Mouse (Mus musculus): ENCODE data around the gene Pdcd6ip. TPM values are rescaled to one million over a fixed set of nuclear protein-coding genes. Genes with fewer than 3 reads are reported as not detected.

Pdcd6ip gene
- 80.0 and 81.9 TPM in 2 replicates for polyA plus RNA-seq (2014; fragmentation: Nextera tagmentation; extraction: Ambion mirVana)

DNA sequence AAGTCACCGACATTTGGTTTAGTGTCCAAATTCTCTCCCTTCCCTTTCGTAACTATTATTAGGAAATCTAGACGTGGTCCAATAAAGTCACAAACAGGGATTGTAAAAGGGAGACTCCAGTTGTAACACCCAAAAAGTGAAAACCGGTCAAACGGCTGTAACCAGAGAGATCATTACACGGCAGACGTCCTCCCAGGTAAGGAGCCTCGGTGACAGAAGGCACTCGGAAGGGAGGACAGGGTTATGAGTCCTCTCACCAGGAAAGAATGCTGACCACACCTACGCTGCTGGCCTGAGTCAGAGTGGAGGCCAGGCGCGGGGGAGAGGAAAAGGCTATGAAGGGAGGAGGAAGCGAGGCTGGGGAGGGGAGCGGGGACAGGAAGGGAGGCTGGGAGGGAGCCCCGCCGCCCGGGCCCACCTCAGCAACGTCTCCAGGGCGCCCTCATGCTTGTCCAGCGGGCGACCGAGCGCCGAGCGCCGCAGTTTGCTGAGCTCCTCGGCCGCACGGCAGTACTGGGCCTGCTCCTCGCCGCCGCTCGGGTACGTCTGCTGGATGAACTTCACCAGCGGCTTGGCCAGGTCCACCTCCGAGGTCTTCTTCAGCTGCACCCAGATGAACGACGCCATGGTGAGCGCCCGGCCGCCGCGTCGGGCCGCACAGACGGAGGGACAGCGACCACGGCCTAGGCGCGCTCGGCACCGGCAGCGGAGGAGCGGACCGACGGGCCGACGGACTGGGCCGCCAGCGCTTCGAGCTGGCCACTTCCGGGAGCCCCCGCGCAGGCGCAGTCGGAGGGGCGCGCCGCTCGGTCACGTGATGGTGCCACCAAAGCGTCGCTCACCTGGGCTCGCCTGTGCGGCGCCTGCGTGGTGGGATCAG, at the start of gene Pdcd6ip:
TSS of gene Pdcd6ip (minus strand) at position 779 of the 880 bp plus-strand sequence.
- Histone ChIP-seq H3K36me3 (ENCODE audit: control insufficient read depth, insufficient read depth, low read length) (no peaks in the 10 kb centered on the region), H3K27me3 (ENCODE audit: control insufficient read depth, insufficient read depth, low read length) (no peaks in the 10 kb centered on the region), H3K4me2 (replicated peaks; ENCODE audit: low read depth, low read length) (peak within 1 kb of the TSS; percentile 85), H3K27ac (ENCODE audit: low read length) (peak within 1 kb of the TSS; percentile 90), H3K4me3 (ENCODE audit: low read depth, low read length) (peak within 1 kb of the TSS; percentile 98), H3K9ac (replicated peaks; ENCODE audit: low read depth, low read length) (peak within 1 kb of the TSS; percentile 91), H3K4me1 (ENCODE audit: control insufficient read depth, insufficient read depth, low read length) (peaks cover 20% of the 10 kb centered on the region), H3K9me3 (ENCODE audit: control insufficient read depth, low read depth, low read length) (no peaks in the 10 kb centered on the region)
- 1% methylated on average over 75 of the region's 77 CpGs for WGBS
- peak; percentile 91 for ATAC-seq (ENCODE audit: insufficient number of reproducible peaks, insufficient read depth, low FRiP score, low read depth)

DNA sequence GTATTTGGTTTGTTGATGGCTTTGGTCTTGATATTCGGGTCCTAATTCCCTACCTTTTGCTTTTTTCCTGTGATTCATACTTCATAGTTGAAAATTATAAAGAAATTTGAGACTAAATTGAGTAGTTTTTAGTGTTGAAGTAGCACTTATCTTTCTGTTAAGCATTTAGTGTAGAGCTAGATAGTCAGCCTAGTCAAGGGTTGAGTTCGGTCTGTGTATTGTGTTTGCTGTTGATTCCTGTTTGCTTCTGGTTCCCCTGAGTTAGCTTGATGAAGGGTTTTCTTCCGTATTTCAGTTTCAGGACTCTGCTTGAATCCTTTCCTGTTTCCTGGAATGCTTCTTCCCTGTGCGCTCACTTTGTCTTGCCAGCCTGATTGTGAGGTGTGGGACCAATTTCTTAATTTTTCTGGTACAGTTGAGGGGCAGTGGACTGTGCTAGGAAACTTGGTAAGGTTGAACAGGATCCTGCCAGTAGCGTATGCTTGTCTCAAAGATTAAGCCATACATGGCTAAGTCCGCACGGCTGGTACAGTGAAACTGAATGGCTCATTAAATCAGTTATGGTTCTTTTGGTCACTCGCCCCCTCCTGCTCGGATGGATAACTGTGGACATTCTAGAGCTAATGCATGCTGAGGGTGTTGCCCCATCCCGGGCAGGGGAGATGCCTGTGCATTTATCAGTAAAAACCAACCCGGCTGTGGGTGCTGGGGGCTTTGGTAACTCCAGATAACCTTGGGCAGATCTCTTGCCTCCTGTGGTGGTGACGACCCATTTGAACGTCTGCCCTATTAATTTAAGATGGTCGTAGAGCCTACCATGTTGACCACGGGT, 48.0 kb upstream of the Pdcd6ip start:
- no peak overlapping the region for H3K27ac ChIP-seq (ENCODE audit: low read length)
- WGBS = 84% methylated on average over 15 of the region's 15 CpGs
- H3K27me3 ChIP-seq (ENCODE audit: control insufficient read depth, insufficient read depth, low read length) = no peaks in the 10 kb centered on the region
- no peak overlapping the region for H3K4me2 ChIP-seq (replicated peaks; ENCODE audit: low read depth, low read length)
- H3K36me3 ChIP-seq (ENCODE audit: control insufficient read depth, insufficient read depth, low read length) = no peaks in the 10 kb centered on the region
- 0 out of 2 replicates have a peak, but pooled peaks cover 2% of the 10 kb centered on the region for H3K4me1 ChIP-seq (ENCODE audit: control insufficient read depth, insufficient read depth, low read length)
- H3K9ac ChIP-seq (replicated peaks; ENCODE audit: low read depth, low read length) = no peak overlapping the region
- no peaks in the 10 kb centered on the region for H3K9me3 ChIP-seq (ENCODE audit: control insufficient read depth, low read depth, low read length)
- no peak overlapping the region for H3K4me3 ChIP-seq (ENCODE audit: low read depth, low read length)
- peak; percentile 58; the same call in 1 of the 2 replicates for ATAC-seq (ENCODE audit: insufficient number of reproducible peaks, insufficient read depth, low FRiP score, low read depth)

DNA sequence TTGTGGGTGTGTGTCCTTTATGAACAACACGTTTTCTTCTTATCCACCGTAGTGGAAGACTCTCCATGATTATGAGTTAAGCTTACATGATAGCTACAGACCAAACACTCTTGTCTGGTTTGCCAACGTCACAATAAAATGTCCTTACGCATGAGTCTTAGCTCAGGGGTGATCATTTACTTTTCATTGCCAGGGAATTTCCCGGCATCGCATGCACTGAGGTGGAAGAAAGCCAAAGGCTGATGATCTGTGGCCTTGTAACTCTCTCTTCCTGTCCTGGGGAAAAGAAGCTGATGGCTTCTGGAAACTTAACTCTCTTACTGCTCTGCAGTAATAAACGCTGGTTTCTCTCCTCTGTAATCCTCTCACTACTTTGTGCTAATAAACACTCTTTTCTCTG, 41.3 kb upstream of the Pdcd6ip start:
- WGBS = 64% methylated on average over 7 of the region's 7 CpGs
- no peak overlapping the region for H3K4me3 ChIP-seq (ENCODE audit: low read depth, low read length)
- no peak for ATAC-seq (ENCODE audit: insufficient number of reproducible peaks, insufficient read depth, low FRiP score, low read depth)
- H3K27me3 ChIP-seq (ENCODE audit: control insufficient read depth, insufficient read depth, low read length) = no peaks in the 10 kb centered on the region
- no peak overlapping the region for H3K9ac ChIP-seq (replicated peaks; ENCODE audit: low read depth, low read length)
- no peak overlapping the region for H3K4me2 ChIP-seq (replicated peaks; ENCODE audit: low read depth, low read length)
- no peak overlapping the region for H3K27ac ChIP-seq (ENCODE audit: low read length)
- no peaks in the 10 kb centered on the region; the same call in 1 of the 2 replicates for H3K36me3 ChIP-seq (ENCODE audit: control insufficient read depth, insufficient read depth, low read length)
- 0 out of 2 replicates have a peak, but pooled peaks cover 2% of the 10 kb centered on the region for H3K4me1 ChIP-seq (ENCODE audit: control insufficient read depth, insufficient read depth, low read length)
- H3K9me3 ChIP-seq (ENCODE audit: control insufficient read depth, low read depth, low read length) = no peaks in the 10 kb centered on the region

DNA sequence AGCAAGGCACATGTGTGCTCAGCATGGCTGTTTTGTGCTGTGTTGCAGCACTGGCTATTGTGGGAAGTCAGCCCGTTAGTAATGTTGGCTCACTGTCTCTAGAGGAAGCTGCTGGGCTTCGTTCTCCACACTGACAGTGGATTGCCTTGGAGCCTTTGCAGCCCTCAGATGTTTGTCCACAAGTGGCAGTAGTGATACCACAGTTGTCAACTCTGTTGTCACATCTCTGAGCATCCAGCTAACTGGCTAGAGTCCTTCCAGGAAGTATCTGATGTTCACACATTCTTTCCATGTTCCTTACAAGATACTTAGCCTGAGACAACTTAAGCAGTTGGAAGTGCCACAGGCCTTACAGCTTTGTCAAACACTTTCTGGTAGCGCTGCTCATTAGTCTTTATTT, 35.2 kb upstream of the Pdcd6ip start:
- whole genome bisulfite sequencing = 70% methylated on average over 3 of the region's 3 CpGs
- Histone ChIP-seq H3K27me3 (ENCODE audit: control insufficient read depth, insufficient read depth, low read length) (no peaks in the 10 kb centered on the region), H3K4me1 (ENCODE audit: control insufficient read depth, insufficient read depth, low read length) (0 out of 2 replicates have a peak, but pooled peaks cover 3% of the 10 kb centered on the region), H3K4me3 (ENCODE audit: low read depth, low read length) (no peak overlapping the region), H3K9ac (replicated peaks; ENCODE audit: low read depth, low read length) (no peak overlapping the region), H3K9me3 (ENCODE audit: control insufficient read depth, low read depth, low read length) (no peaks in the 10 kb centered on the region), H3K27ac (ENCODE audit: low read length) (no peak overlapping the region), H3K4me2 (replicated peaks; ENCODE audit: low read depth, low read length) (no peak overlapping the region), H3K36me3 (ENCODE audit: control insufficient read depth, insufficient read depth, low read length) (no peaks in the 10 kb centered on the region)
- no peak for ATAC-seq (ENCODE audit: insufficient number of reproducible peaks, insufficient read depth, low FRiP score, low read depth)

DNA sequence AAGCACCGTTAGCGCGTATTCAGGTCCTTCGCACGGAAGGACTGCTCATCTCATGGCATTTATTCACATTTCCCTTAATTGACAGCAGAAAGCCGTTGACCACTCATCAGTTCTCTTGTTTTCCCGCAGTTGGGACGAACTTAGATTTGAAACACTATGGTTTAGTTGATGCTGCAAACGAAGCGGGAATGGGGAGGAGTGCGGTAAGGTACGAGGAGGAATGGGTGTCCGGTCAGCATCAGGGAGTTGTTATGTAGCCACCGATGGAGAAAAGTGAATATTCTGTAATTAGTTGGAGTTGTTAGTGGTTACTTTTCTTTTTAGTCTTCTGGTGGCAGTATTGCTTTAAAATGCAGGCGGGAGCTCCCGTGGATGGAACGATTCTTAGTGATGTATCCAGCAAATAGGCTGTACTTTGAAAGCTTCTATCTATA, 34.3 kb upstream of the Pdcd6ip start:
- no peak overlapping the region for H3K27ac ChIP-seq (ENCODE audit: low read length)
- H3K36me3 ChIP-seq (ENCODE audit: control insufficient read depth, insufficient read depth, low read length) = no peaks in the 10 kb centered on the region
- peak overlapping the region; percentile 96 for H3K4me2 ChIP-seq (replicated peaks; ENCODE audit: low read depth, low read length)
- no peaks in the 10 kb centered on the region for H3K27me3 ChIP-seq (ENCODE audit: control insufficient read depth, insufficient read depth, low read length)
- no peak for ATAC-seq (ENCODE audit: insufficient number of reproducible peaks, insufficient read depth, low FRiP score, low read depth)
- H3K4me3 ChIP-seq (ENCODE audit: low read depth, low read length) = peak overlapping the region; percentile 72
- 0 out of 2 replicates have a peak, but pooled peaks cover 3% of the 10 kb centered on the region for H3K4me1 ChIP-seq (ENCODE audit: control insufficient read depth, insufficient read depth, low read length)
- no peaks in the 10 kb centered on the region for H3K9me3 ChIP-seq (ENCODE audit: control insufficient read depth, low read depth, low read length)
- peak overlapping the region; percentile 82 for H3K9ac ChIP-seq (replicated peaks; ENCODE audit: low read depth, low read length)
- 3% methylated on average over 17 of the region's 17 CpGs for WGBS

- peak overlapping the region; percentile 82 for H3K9ac ChIP-seq (replicated peaks; ENCODE audit: low read depth, low read length)
- H3K4me2 ChIP-seq (replicated peaks; ENCODE audit: low read depth, low read length) = peak overlapping the region; percentile 96
- peak overlapping the region; percentile 80 for H3K27ac ChIP-seq (ENCODE audit: low read length)
- 2% methylated on average over 58 of the region's 64 CpGs for WGBS
- 0 out of 2 replicates have a peak, but pooled peaks cover 3% of the 10 kb centered on the region for H3K4me1 ChIP-seq (ENCODE audit: control insufficient read depth, insufficient read depth, low read length)
- no peaks in the 10 kb centered on the region for H3K27me3 ChIP-seq (ENCODE audit: control insufficient read depth, insufficient read depth, low read length)
- no peaks in the 10 kb centered on the region for H3K9me3 ChIP-seq (ENCODE audit: control insufficient read depth, low read depth, low read length)
- peak; percentile 72 for ATAC-seq (ENCODE audit: insufficient number of reproducible peaks, insufficient read depth, low FRiP score, low read depth)
- H3K4me3 ChIP-seq (ENCODE audit: low read depth, low read length) = peak overlapping the region; percentile 72
- no peaks in the 10 kb centered on the region for H3K36me3 ChIP-seq (ENCODE audit: control insufficient read depth, insufficient read depth, low read length)
Observed at GRCm38 (mm10) chr9:113741637-113742137, 33.6 kb upstream of the Pdcd6ip start.

DNA sequence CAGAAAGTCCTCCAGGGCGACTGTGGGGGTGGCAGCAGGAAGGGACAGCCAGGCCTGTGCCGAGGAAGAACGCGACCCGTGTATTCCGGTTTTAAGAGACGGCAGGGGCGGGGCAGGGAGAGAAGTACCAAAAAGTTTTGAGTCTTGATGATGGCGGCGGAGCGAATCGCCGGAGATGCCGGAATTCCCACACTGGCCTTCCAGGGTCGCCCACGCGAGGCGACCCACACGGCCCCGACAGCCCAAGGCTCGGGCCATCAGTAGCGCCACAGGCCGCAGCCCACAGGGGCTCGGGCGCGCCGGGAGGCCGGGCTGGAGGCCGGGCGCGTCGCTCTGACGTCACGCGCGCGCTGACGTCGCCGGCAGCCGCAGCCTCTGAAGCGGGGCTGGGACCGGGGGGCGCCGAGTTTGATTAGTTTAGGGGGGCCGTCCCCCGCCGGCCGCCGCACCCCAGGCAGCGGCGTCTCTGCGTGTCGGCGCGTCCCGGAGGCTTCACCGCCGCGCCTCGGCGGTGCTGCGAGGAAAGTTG, 33.1 kb upstream of the Pdcd6ip start, which contains the start of gene Clasp2:
TSS of gene Clasp2 (plus strand) at position 366 of the 529 bp plus-strand sequence.
- Histone ChIP-seq H3K4me3 (ENCODE audit: low read depth, low read length) (peak within 1 kb of the TSS; percentile 72), H3K4me2 (replicated peaks; ENCODE audit: low read depth, low read length) (peak within 1 kb of the TSS; percentile 96), H3K4me1 (ENCODE audit: control insufficient read depth, insufficient read depth, low read length) (0 out of 2 replicates have a peak, but pooled peaks cover 3% of the 10 kb centered on the region), H3K9ac (replicated peaks; ENCODE audit: low read depth, low read length) (peak within 1 kb of the TSS; percentile 82), H3K27ac (ENCODE audit: low read length) (peak within 1 kb of the TSS; percentile 80), H3K36me3 (ENCODE audit: control insufficient read depth, insufficient read depth, low read length) (no peaks in the 10 kb centered on the region), H3K9me3 (ENCODE audit: control insufficient read depth, low read depth, low read length) (no peaks in the 10 kb centered on the region), H3K27me3 (ENCODE audit: control insufficient read depth, insufficient read depth, low read length) (no peaks in the 10 kb centered on the region)
- ATAC-seq (ENCODE audit: insufficient number of reproducible peaks, insufficient read depth, low FRiP score, low read depth) = peak; percentile 95
- WGBS = 1% methylated on average over 62 of the region's 63 CpGs

DNA sequence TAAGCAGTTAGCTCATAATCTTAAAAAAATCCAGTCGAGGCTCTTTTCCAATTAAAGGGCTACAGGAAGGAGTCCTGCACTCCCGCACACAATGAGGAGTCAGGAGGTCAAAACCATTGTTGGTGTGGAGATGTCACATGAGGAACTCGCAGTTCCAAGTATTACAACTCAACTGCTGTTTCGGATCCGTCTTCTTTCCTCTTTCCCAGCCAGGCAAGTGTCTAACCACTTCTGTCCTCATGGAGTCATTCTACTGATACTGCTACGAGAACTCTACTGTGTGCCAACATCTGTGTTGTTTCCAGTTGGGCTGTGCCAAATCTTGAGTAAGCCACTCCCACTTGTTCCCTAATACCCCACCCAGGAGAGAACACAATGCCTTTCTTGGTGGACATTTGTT, 30.9 kb upstream of the Pdcd6ip start:
- WGBS = 80% methylated on average over 6 of the region's 6 CpGs

More for the DNA sequence above, 30.9 kb upstream of the Pdcd6ip start:
- ATAC-seq (ENCODE audit: insufficient number of reproducible peaks, insufficient read depth, low FRiP score, low read depth) = no peak
- Histone ChIP-seq H3K9ac (replicated peaks; ENCODE audit: low read depth, low read length) (no peak overlapping the region), H3K27me3 (ENCODE audit: control insufficient read depth, insufficient read depth, low read length) (no peaks in the 10 kb centered on the region), H3K4me3 (ENCODE audit: low read depth, low read length) (no peak overlapping the region), H3K27ac (ENCODE audit: low read length) (no peak overlapping the region), H3K9me3 (ENCODE audit: control insufficient read depth, low read depth, low read length) (no peaks in the 10 kb centered on the region), H3K4me1 (ENCODE audit: control insufficient read depth, insufficient read depth, low read length) (0 out of 2 replicates have a peak, but pooled peaks cover 3% of the 10 kb centered on the region), H3K36me3 (ENCODE audit: control insufficient read depth, insufficient read depth, low read length) (no peaks in the 10 kb centered on the region), H3K4me2 (replicated peaks; ENCODE audit: low read depth, low read length) (no peak overlapping the region)

Data from stomach, embryonic 14.5 days (tissue).